Mouse (Mus musculus) intestine, embryonic 15.5 days (tissue): ENCODE measurements at regions not wholly inside any gene's neighbourhood (a gene's known extent, or its start where the extent isn't known, plus 50 kb on each side); places are given as distances from the start of the nearest gene placed in this dataset.

Source experiments
- ATAC-seq: fragments of 200-750 bp; cut with Nextera tagmentation; 2 replicates; pipeline ENCODE4 v1.8.0; 2017; ENCODE audit warnings: moderate TSS enrichment, moderate library complexity
- H3K27ac ChIP-seq: fragments of 300-500 bp; sonication (generic); 2 replicates; pipeline ENCODE4 v1.5.1; 2015; ENCODE audit warnings: mild to moderate bottlenecking, inconsistent platforms
- H3K27me3 ChIP-seq: fragments of 300-500 bp; sonication (generic); replicated peaks from 2 replicates; pipeline ENCODE4 v1.6.1; 2015; ENCODE audit warnings: inconsistent platforms
- H3K36me3 ChIP-seq: fragments of 300-500 bp; sonication (generic); 2 replicates; pipeline ENCODE4 v1.6.1; 2015; ENCODE audit warnings: inconsistent platforms
- H3K4me1 ChIP-seq: fragments of 300-500 bp; sonication (generic); replicated peaks from 2 replicates; pipeline ENCODE4 v1.6.1; 2015; ENCODE audit warnings: inconsistent platforms
- H3K4me2 ChIP-seq: fragments of 300-500 bp; sonication (generic); replicated peaks from 2 replicates; pipeline ENCODE4 v1.6.1; 2015; ENCODE audit warnings: mild to moderate bottlenecking, inconsistent platforms
- H3K4me3 ChIP-seq: fragments of 300-500 bp; sonication (generic); replicated peaks from 2 replicates; pipeline ENCODE4 v1.5.1; 2015; ENCODE audit warnings: inconsistent platforms
- H3K9ac ChIP-seq: fragments of 300-500 bp; sonication (generic); 2 replicates; pipeline ENCODE4 v1.6.1; 2015; ENCODE audit warnings: inconsistent platforms
- H3K9me3 ChIP-seq: fragments of 300-500 bp; sonication (generic); 2 replicates; pipeline ENCODE4 v1.6.1; 2016; ENCODE audit warnings: inconsistent platforms
- WGBS: fragments of 180-500 bp; shearing (Covaris S2); methylation state at CpG from one replicate; pipeline ENCODE4 v1.1.7; 2015; 5-methylcytosine and 5-hydroxymethylcytosine counted together

DNA sequence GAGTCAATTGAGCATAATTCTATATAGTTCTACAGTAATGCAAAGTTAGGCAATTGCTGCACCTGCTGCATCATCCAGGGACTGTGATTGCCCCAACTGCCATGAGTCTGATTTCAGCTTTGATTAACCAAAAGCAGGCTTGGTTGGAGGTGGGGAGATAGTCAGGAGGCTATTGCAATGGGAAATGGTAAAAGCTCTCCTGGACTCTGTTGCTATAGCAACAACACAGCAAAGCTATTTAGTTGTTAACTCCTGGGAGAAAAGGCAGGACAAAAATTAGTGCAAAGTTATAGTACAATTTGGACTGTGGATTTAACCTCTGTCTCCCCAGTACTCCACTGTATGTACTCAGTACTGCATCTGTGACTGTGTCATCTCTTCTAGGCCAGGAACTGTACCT, 51.7 kb upstream of the Rasgrf1 start:
- no peak overlapping the region for H3K4me2 ChIP-seq
- no peaks in the 10 kb centered on the region for H3K36me3 ChIP-seq
- H3K27ac ChIP-seq: no peak overlapping the region
- H3K9me3 ChIP-seq: no peaks in the 10 kb centered on the region
- H3K9ac ChIP-seq: no peak overlapping the region
- H3K27me3 ChIP-seq: no peaks in the 10 kb centered on the region
- H3K4me3 ChIP-seq: no peak overlapping the region
- H3K4me1 ChIP-seq: no peaks in the 10 kb centered on the region
- ATAC-seq: no peak

DNA sequence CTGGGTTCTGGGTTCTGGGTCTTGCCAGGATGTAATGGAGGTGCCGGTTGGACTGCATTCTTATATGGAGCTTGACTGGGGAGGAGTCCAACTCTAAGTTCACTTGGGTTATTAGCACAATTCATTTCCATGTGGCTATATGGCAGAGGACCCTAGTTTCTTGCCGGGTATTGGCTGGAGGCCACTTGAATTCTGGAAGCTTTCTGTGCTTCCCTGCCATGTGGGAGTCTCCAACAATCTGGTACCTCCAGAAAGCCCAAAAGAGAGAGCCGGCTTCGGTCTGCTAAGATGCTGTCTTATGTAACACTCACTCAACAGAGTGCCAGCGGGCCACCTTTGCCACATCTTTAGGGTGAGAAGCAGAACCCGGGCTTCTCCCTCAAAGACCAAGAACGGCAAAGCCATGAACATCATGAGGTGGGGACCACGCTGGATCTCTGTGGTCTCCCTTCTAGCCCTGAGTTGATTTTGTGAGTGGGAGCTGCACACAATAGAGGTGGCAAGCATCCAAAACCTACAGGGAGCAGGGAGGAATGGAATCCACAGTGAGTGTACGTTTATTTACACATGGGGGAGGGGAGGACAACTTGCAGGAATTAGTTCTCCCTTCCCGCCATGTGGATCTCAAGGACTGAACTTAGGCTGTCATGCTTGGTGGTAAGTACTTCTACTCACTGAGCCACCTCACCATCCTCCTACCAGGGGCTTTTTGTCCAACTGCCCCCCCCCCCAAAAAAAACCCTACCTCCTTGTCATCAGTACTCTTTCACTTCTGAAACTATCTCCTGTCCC, 59.0 kb upstream of the Rasgrf1 start:
- no peak for ATAC-seq
- no peaks in the 10 kb centered on the region for H3K36me3 ChIP-seq
- no peaks in the 10 kb centered on the region for H3K9me3 ChIP-seq
- WGBS: 77% methylated on average over 10 of the region's 10 CpGs
- no peak overlapping the region for H3K4me2 ChIP-seq
- H3K4me3 ChIP-seq: no peak overlapping the region
- H3K27ac ChIP-seq: no peak overlapping the region
- no peaks in the 10 kb centered on the region for H3K27me3 ChIP-seq
- no peak overlapping the region for H3K9ac ChIP-seq
- H3K4me1 ChIP-seq: no peaks in the 10 kb centered on the region

DNA sequence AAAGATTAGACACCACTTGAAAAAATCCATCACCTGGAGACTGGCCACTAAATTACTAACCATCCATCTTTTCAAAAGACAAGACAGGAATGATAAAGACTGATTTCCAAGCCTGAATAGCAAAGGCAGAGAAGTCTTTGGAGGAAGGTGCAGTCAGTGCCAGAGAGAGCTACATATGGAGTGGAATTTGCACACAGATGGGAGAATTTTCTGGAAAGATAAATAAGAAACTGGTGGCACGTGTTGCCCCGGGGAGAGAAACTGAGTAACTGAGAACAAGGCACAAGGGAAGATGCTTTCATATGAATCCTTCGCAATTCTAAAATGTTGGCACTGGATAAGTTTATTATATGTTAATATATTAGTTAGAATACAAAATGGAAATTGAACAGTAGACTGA, 59.8 kb upstream of the Rasgrf1 start:
- 79% methylated on average over 3 of the region's 3 CpGs for WGBS
- Histone ChIP-seq H3K4me3 (no peak overlapping the region), H3K9me3 (no peaks in the 10 kb centered on the region)

DNA sequence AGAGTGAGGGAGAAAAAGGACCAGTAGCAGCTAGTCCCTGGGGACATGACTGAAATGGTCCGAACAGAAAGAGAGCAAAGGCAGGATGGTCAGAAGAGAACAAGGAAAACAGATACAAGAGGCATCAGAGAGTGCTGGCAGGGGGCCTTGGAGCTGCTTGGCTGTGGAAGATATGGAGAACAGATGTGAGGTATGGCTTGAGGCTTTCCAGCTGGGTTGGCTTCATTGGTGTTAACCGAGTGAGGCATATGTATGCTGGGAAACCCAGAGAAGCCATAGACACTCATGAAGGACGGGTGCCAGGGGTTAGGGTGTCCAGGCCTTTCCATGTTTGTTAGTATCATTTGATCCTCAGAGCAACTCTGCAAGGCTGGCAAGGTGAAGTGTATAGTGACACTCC, 61.1 kb upstream of the Rasgrf1 start:
- Histone ChIP-seq H3K9me3 (no peaks in the 10 kb centered on the region), H3K9ac (no peak overlapping the region), H3K4me3 (no peak overlapping the region), H3K4me1 (no peaks in the 10 kb centered on the region), H3K4me2 (no peak overlapping the region), H3K27ac (no peak overlapping the region), H3K27me3 (no peaks in the 10 kb centered on the region), H3K36me3 (no peaks in the 10 kb centered on the region)
- ATAC-seq: no peak
- 74% methylated on average over 3 of the region's 3 CpGs for WGBS

More for the DNA sequence above, 59.8 kb upstream of the Rasgrf1 start:
- no peak for ATAC-seq
- H3K27ac ChIP-seq: no peak overlapping the region
- H3K36me3 ChIP-seq: no peaks in the 10 kb centered on the region
- H3K4me1 ChIP-seq: no peaks in the 10 kb centered on the region
- H3K27me3 ChIP-seq: no peaks in the 10 kb centered on the region
- H3K4me2 ChIP-seq: no peak overlapping the region
- H3K9ac ChIP-seq: no peak overlapping the region

DNA sequence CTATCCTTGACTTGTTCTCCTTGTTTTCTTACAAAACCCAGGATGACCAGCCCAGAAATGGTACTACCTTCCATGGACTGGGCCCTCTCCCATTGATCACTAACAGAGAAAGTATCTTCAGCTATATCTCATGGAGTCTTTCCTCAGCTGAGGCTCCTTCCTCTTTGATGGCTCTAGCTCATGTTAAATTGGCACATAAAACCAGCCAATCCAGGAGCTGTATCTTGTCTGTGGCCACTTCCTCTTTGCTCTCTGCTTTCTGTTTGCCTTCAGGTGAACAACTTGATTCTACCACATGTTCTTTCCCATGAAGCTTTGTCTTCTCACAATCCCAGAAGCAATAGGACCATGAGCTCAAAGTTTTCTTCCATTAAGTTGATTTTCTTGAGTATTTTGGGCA, 62.7 kb upstream of the Rasgrf1 start:
- Histone ChIP-seq H3K4me3 (no peak overlapping the region), H3K4me2 (no peak overlapping the region), H3K9ac (no peak overlapping the region), H3K9me3 (no peaks in the 10 kb centered on the region), H3K4me1 (no peaks in the 10 kb centered on the region), H3K36me3 (no peaks in the 10 kb centered on the region), H3K27ac (no peak overlapping the region), H3K27me3 (no peaks in the 10 kb centered on the region)
- ATAC-seq: no peak

DNA sequence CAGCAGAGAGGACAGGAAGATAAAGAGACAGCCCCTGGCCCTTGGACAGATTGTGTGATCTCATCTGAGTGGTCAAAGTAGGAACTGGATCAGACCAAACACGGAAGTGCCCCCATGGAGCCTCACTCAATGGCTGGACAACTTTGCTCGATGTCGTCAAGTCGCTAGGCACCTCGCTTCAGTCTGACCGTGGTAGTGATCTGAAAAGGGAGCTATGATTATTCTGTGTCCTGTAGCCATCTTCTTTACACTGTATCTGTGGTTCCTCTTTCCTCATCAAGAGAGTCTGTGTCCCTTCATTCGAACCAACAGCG, 67.0 kb upstream of the Rasgrf1 start:
- Histone ChIP-seq H3K4me3 (no peak overlapping the region), H3K27ac (no peak overlapping the region), H3K36me3 (no peaks in the 10 kb centered on the region), H3K9me3 (no peaks in the 10 kb centered on the region), H3K4me1 (no peaks in the 10 kb centered on the region), H3K9ac (no peak overlapping the region), H3K27me3 (no peaks in the 10 kb centered on the region), H3K4me2 (no peak overlapping the region)
- WGBS: 87% methylated on average over 8 of the region's 8 CpGs
- ATAC-seq: no peak

DNA sequence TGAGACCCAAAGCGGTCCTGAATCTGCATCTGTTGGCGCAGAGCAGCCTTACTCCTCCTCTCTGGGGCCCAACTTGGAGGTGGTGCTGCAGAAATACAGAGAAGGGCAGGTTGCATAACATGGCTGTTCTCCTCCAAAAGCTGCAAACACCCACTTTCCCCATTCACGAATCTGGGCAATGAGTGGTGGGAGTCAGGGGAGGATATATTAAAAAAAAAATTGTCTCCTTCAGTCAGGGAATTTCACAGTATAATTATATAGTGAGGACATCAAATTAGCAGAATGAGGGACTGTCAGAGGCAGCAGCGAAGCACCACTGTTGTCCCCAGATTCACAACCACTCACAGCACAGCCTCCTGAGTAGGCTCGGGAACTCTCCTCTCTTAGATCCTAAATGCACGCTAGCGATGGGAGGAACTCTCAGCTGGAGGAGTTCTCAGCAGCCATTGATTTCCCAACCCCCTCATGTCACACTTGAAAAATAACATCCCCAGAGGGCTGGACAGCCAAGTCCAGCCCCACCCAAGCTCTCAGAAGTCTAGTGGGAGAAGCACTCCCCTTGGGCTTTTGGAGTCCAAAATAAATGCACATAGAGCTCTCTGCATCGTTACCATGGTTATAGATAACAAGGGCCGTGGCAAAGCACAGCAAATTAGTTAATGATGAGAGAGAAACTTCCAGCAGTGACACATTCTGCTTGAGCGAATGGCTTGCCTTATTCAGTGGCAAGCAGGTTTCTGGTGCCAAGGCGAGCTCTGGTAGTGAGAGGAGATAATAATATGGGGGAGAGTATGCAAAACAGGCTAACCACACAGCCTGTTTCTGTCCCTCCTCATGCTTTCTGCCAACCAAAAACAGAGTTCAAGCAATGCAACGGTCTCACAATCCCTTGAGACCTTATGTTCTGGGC, 67.6 kb upstream of the Rasgrf1 start:
- Histone ChIP-seq H3K27me3 (no peaks in the 10 kb centered on the region), H3K4me2 (no peak overlapping the region), H3K9me3 (no peaks in the 10 kb centered on the region), H3K27ac (no peak overlapping the region), H3K36me3 (no peaks in the 10 kb centered on the region), H3K9ac (no peak overlapping the region), H3K4me1 (no peaks in the 10 kb centered on the region), H3K4me3 (no peak overlapping the region)
- WGBS: 63% methylated on average over 12 of the region's 12 CpGs
- no peak for ATAC-seq

DNA sequence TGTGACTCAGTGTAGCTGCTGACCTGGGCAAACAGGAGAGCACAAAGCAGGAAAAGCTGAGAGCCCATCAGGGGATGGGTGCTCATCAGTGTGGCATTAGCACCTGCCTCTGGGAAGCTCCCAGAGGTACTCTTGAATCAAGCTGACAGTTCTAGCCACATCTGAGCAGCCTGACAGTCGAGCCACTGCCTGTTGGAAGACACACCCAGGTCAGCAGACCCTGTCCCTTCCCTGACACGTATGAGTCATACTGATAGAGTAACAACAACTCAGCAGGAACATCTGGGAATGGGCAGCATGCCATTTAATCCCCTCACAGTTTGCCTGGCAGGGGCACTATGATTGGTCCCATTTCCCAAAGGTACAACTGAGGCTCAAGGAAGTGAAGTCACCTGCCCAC, 68.3 kb upstream of the Rasgrf1 start:
- no peak overlapping the region for H3K4me2 ChIP-seq
- H3K9me3 ChIP-seq: no peaks in the 10 kb centered on the region
- no peak for ATAC-seq
- no peak overlapping the region for H3K9ac ChIP-seq
- H3K4me1 ChIP-seq: no peaks in the 10 kb centered on the region
- H3K4me3 ChIP-seq: no peak overlapping the region
- 40% methylated on average over 2 of the region's 2 CpGs for WGBS
- H3K27ac ChIP-seq: no peak overlapping the region
- no peaks in the 10 kb centered on the region for H3K36me3 ChIP-seq
- no peaks in the 10 kb centered on the region for H3K27me3 ChIP-seq

DNA sequence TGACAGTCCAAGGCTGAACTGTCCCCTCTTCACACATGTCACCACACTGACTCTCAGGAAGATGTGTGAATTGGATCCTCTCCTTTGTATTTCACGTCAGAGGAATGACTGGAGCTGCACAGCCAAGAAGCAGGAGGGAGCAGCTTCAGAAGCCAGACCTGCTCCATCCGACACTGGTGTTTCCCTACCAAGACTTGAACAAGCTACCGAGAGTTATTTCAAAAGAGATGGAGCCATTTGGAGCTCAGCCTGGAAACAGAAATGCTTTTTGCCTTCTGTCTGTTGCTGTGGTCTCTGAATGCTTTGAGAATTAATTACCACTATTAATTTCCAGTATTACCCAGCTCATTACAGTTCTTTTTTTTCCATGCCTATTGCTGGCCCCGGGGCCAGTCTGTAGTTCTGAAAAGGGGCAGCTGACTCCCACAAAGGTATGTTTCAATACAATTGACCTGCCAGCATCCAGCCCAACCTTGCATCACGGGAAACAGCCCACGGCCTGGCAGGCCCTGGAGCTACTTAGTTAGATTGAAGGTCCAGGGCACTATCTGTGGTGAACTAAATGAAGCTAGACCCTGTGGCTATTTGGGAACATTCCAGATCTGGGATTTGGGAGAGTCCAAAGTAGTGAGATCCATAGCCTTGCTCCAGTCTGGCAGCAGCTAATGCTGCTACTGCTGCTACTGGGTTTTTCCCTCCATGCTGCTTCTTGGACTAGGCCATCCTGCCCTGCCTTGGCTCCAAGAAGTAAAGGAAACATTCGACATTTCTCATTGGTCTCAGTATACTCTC, 73.1 kb upstream of the Rasgrf1 start:
- Histone ChIP-seq H3K27me3 (no peaks in the 10 kb centered on the region), H3K4me1 (no peaks in the 10 kb centered on the region), H3K27ac (no peak overlapping the region), H3K4me2 (no peak overlapping the region), H3K9ac (no peak overlapping the region), H3K4me3 (no peak overlapping the region), H3K9me3 (no peaks in the 10 kb centered on the region), H3K36me3 (no peaks in the 10 kb centered on the region)
- WGBS: 82% methylated on average over 7 of the region's 7 CpGs
- ATAC-seq: no peak

DNA sequence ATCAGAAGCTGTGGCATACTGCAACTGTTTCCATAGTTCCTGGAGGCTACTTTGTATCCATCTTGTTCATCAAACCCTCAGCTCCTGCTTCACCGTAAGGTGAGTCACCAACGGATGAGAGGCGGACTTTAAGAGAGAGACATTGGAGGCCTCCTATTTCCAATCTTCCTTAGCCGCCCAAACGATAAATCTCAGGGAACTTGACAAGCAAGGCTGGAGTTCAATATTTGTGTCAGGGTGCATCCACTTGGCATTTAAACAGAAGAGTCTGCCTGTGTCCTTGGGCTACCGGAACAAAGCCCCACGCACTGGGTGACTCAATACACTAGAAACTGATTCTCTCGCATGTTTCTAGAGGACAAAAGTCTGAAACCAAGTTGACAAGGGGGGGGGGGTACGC, 76.1 kb upstream of the Rasgrf1 start:
- H3K4me2 ChIP-seq: no peak overlapping the region
- no peak overlapping the region for H3K9ac ChIP-seq
- WGBS: 80% methylated on average over 9 of the region's 9 CpGs
- no peaks in the 10 kb centered on the region for H3K27me3 ChIP-seq
- no peaks in the 10 kb centered on the region for H3K9me3 ChIP-seq
- no peaks in the 10 kb centered on the region for H3K36me3 ChIP-seq
- no peak for ATAC-seq
- H3K4me1 ChIP-seq: no peaks in the 10 kb centered on the region
- no peak overlapping the region for H3K27ac ChIP-seq
- H3K4me3 ChIP-seq: no peak overlapping the region

DNA sequence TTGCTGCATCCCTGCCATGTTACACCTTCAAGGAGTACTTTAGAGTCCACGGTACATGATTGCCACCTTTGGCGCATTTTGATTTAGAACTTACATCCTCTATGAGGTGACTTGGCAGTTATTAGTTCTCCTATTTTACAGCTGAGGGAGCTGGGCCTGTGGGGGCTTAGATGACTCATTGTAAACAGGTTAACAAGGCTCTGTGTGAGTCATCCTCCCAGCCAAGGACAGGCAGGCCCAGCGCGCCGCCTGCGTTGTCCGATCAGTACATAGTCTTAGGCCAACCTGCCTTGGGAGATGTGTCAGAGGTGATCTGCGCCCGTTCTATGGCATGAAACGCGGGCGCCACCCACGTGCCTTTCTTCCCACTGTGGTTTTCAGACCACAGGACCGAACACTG, 77.9 kb upstream of the Rasgrf1 start:
- ATAC-seq: 0 out of 2 replicates have a peak, but pooled peaks have one; percentile 62
- H3K4me3 ChIP-seq: no peak overlapping the region
- H3K27ac ChIP-seq: no peak overlapping the region
- H3K4me2 ChIP-seq: no peak overlapping the region
- no peak overlapping the region for H3K9ac ChIP-seq
- no peaks in the 10 kb centered on the region for H3K36me3 ChIP-seq
- no peaks in the 10 kb centered on the region for H3K27me3 ChIP-seq
- 77% methylated on average over 14 of the region's 14 CpGs for WGBS
- no peaks in the 10 kb centered on the region for H3K9me3 ChIP-seq
- no peaks in the 10 kb centered on the region for H3K4me1 ChIP-seq

DNA sequence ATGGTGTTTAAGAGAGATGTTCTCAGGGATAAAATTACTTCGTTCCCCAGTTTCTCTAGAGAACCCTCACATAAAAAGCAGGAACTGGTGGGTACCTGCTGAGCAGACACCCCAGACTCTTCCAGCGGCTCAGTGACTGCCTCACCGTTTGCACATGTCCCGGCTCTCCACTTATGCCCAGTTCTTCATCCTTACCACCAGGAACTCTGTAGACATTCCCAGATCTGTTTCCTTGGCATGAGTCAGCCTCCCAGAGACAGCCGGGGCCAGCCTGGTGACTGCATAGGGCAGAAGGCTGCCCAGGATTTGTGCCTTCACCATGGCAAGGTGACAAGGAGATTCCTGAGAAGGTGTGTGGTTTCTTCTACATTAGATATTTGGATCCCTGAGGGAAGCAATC, 81.6 kb upstream of the Rasgrf1 start:
- H3K4me3 ChIP-seq: no peak overlapping the region
- ATAC-seq: no peak
- 85% methylated on average over 5 of the region's 5 CpGs for WGBS
- no peaks in the 10 kb centered on the region for H3K9me3 ChIP-seq
- no peak overlapping the region for H3K4me2 ChIP-seq
- no peaks in the 10 kb centered on the region for H3K27me3 ChIP-seq
- H3K27ac ChIP-seq: no peak overlapping the region
- no peaks in the 10 kb centered on the region for H3K36me3 ChIP-seq
- no peak overlapping the region for H3K9ac ChIP-seq
- no peaks in the 10 kb centered on the region for H3K4me1 ChIP-seq
